Mouse (Mus musculus) heart, postnatal 4 days (tissue): ENCODE measurements at regions not wholly inside any gene's neighbourhood (a gene's known extent, or its start where the extent isn't known, plus 50 kb on each side); places are given as distances from the start of the nearest gene placed in this dataset.

Experiments
- DNase-seq: peaks from one replicate; pipeline ENCODE4 v3.0.0; 2021

- DNase-seq = no peak
Measured at GRCm38 (mm10) chr16:5455352-5455965, 199.7 kb upstream of the Eef2kmt start.

GRCm38 (mm10) chr16:5454243-5454642 is 198.5 kb upstream of the Eef2kmt start:
- DNase-seq = no peak

GRCm38 (mm10) chr16:5452971-5453370 is 197.2 kb upstream of the Eef2kmt start:
- no peak for DNase-seq

- DNase-seq = no peak
Measured at GRCm38 (mm10) chr16:5445776-5446175, 190.0 kb upstream of the Eef2kmt start.

- no peak for DNase-seq
Measured at GRCm38 (mm10) chr16:5444785-5445184, 189.0 kb upstream of the Eef2kmt start.

GRCm38 (mm10) chr16:5439717-5440116 is 183.9 kb upstream of the Eef2kmt start:
- DNase-seq = peak; percentile 49

- DNase-seq = no peak
Measured at GRCm38 (mm10) chr16:5438405-5438804, 182.6 kb upstream of the Eef2kmt start.

GRCm38 (mm10) chr16:5431689-5432088 is 175.9 kb upstream of the Eef2kmt start:
- no peak for DNase-seq

GRCm38 (mm10) chr16:5431111-5431510 is 175.3 kb upstream of the Eef2kmt start:
- peak; percentile 84 for DNase-seq

- DNase-seq = no peak
Measured at GRCm38 (mm10) chr16:5429466-5429865, 173.7 kb upstream of the Eef2kmt start.

GRCm38 (mm10) chr16:5425908-5426307 is 170.1 kb upstream of the Eef2kmt start:
- DNase-seq = no peak

- DNase-seq = no peak
Measured at GRCm38 (mm10) chr16:5422041-5422440, 166.3 kb upstream of the Eef2kmt start.

- no peak for DNase-seq
Measured at GRCm38 (mm10) chr16:5421591-5421990, 165.8 kb upstream of the Eef2kmt start.

- no peak for DNase-seq
Measured at GRCm38 (mm10) chr16:5419467-5419866, 163.7 kb upstream of the Eef2kmt start.

- peak; percentile 70 for DNase-seq
Measured at GRCm38 (mm10) chr16:5418462-5419197, 162.8 kb upstream of the Eef2kmt start.

GRCm38 (mm10) chr16:5415310-5415709 is 159.5 kb upstream of the Eef2kmt start:
- DNase-seq = no peak

GRCm38 (mm10) chr16:5411819-5412385 is 156.1 kb upstream of the Eef2kmt start:
- no peak for DNase-seq

GRCm38 (mm10) chr16:5406711-5407110 is 150.9 kb upstream of the Eef2kmt start:
- peak; percentile 84 for DNase-seq

- DNase-seq = no peak
Measured at GRCm38 (mm10) chr16:5393336-5393735, 137.6 kb upstream of the Eef2kmt start.

GRCm38 (mm10) chr16:5382930-5383329 is 127.1 kb upstream of the Eef2kmt start:
- no peak for DNase-seq

- no peak for DNase-seq
Measured at GRCm38 (mm10) chr16:5382228-5382884, 126.6 kb upstream of the Eef2kmt start.

GRCm38 (mm10) chr16:5380626-5381025 is 124.8 kb upstream of the Eef2kmt start:
- DNase-seq = no peak

GRCm38 (mm10) chr16:5377001-5377400 is 121.2 kb upstream of the Eef2kmt start:
- DNase-seq = no peak
